Mouse (Mus musculus) cortical plate, adult 2 months (tissue): ENCODE results near the gene Cops7b.

Source experiments
- CTCF ChIP-seq: fragments of 200-500 bp; IDR thresholded peaks from 2 replicates; pipeline ENCODE4 v1.5.1; 2011; ENCODE audit warnings: mild to moderate bottlenecking, control low read depth, low read length; ENCODE audit not compliant: insufficient read depth; ENCODE audit errors: extremely low read depth
- POLR2A ChIP-seq: fragments of 200-500 bp; IDR thresholded peaks from 2 replicates; pipeline ENCODE4 v1.6.1; 2011; ENCODE audit warnings: mild to moderate bottlenecking, low read length, control low read depth; ENCODE audit not compliant: insufficient read depth; ENCODE audit errors: extremely low read depth

DNA sequence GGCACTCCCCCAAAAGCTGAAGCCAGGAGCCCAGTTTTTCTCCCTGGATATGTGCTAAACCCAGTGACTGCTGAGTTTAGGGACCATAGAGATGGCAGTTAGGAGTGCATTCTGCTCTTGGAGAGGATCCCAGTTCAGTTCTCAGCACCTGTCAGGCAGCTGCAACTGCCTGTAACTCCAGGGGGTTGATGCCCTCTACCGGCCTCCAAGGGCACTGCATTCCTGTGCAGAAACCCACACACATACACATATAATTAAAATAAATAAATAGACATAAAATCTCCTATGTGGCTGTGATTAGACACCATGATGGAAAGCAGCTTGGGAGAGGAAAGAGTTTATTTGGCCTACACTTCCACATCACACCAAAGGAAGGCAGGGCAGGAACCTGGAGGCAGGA is 29.4 kb downstream of the Cops7b start:
- TF ChIP-seq POLR2A (no peak), CTCF (no peak)
